Mouse (Mus musculus): ENCODE data around the gene Ccdc184. TPM values are rescaled to one million over a fixed set of nuclear protein-coding genes. Genes with fewer than 3 reads are reported as not detected.
A peak's percentile ranks its signal among the peaks of the same experiment; 100 is the strongest.

The Ccdc184 gene
- polyA plus RNA-seq, 1 experiment from 2014 or later = 1.7 TPM

- Histone ChIP-seq H3K36me3 (ENCODE audit: control insufficient read depth, insufficient read depth, low read length) (no peaks in the 10 kb centered on the region), H3K4me1 (ENCODE audit: control insufficient read depth, insufficient read depth, low read length) (peaks cover 12% of the 10 kb centered on the region), H3K9ac (ENCODE audit: low read length) (no peak within 1 kb of the TSS), H3K27me3 (ENCODE audit: control insufficient read depth, insufficient read depth, low read length) (peaks cover 50% of the 10 kb centered on the region), H3K27ac (ENCODE audit: low read length) (no peak within 1 kb of the TSS), H3K9me3 (replicated peaks; ENCODE audit: control insufficient read depth, low read length) (no peaks in the 10 kb centered on the region), H3K4me3 (replicated peaks; ENCODE audit: low read length) (no peak within 1 kb of the TSS), H3K4me2 (ENCODE audit: low read depth, low read length) (no peak within 1 kb of the TSS)
- no peak for ATAC-seq (ENCODE audit: insufficient read depth, low FRiP score)
- WGBS = 84% methylated on average over 5 of the region's 5 CpGs
Observed at GRCm38 (mm10) chr15:98165525-98165924, 1.4 kb upstream of the Ccdc184 start, which contains the start of gene Asb8. Gene Asb8 (minus strand): TSS chr15:98165625.

GRCm38 (mm10) chr15:98167645-98168621 is 975 bp downstream of the Ccdc184 start:
- peak; percentile 74 for ATAC-seq (ENCODE audit: insufficient read depth, low FRiP score)
- H3K27ac ChIP-seq (ENCODE audit: low read length) = no peak overlapping the region
- peak overlapping the region; percentile 23; the same call in 1 of the 2 replicates for H3K9ac ChIP-seq (ENCODE audit: low read length)
- peak overlapping the region; percentile 59 for H3K4me2 ChIP-seq (ENCODE audit: low read depth, low read length)
- no peaks in the 10 kb centered on the region for H3K9me3 ChIP-seq (replicated peaks; ENCODE audit: control insufficient read depth, low read length)
- no peaks in the 10 kb centered on the region for H3K36me3 ChIP-seq (ENCODE audit: control insufficient read depth, insufficient read depth, low read length)
- peaks cover 68% of the 10 kb centered on the region for H3K27me3 ChIP-seq (ENCODE audit: control insufficient read depth, insufficient read depth, low read length)
- peak overlapping the region; percentile 40 for H3K4me3 ChIP-seq (replicated peaks; ENCODE audit: low read length)
- H3K4me1 ChIP-seq (ENCODE audit: control insufficient read depth, insufficient read depth, low read length) = peaks cover 12% of the 10 kb centered on the region
- WGBS = 2% methylated on average over 68 of the region's 69 CpGs

- no peak for ATAC-seq (ENCODE audit: insufficient read depth, low FRiP score)
- no peak overlapping the region for H3K27ac ChIP-seq (ENCODE audit: low read length)
- peaks cover 70% of the 10 kb centered on the region for H3K27me3 ChIP-seq (ENCODE audit: control insufficient read depth, insufficient read depth, low read length)
- H3K4me1 ChIP-seq (ENCODE audit: control insufficient read depth, insufficient read depth, low read length) = peaks cover 12% of the 10 kb centered on the region
- H3K4me2 ChIP-seq (ENCODE audit: low read depth, low read length) = no peak overlapping the region
- H3K9ac ChIP-seq (ENCODE audit: low read length) = no peak overlapping the region
- H3K4me3 ChIP-seq (replicated peaks; ENCODE audit: low read length) = no peak overlapping the region
- no peaks in the 10 kb centered on the region for H3K36me3 ChIP-seq (ENCODE audit: control insufficient read depth, insufficient read depth, low read length)
- no peaks in the 10 kb centered on the region for H3K9me3 ChIP-seq (replicated peaks; ENCODE audit: control insufficient read depth, low read length)
- 5% methylated on average over 19 of the region's 19 CpGs for WGBS
Observed at GRCm38 (mm10) chr15:98168622-98169004, 1.7 kb downstream of the Ccdc184 start.

- Histone ChIP-seq H3K27ac (ENCODE audit: low read length) (no peak overlapping the region), H3K9ac (ENCODE audit: low read length) (no peak overlapping the region), H3K4me2 (ENCODE audit: low read depth, low read length) (no peak overlapping the region), H3K36me3 (ENCODE audit: control insufficient read depth, insufficient read depth, low read length) (no peaks in the 10 kb centered on the region), H3K4me3 (replicated peaks; ENCODE audit: low read length) (no peak overlapping the region), H3K9me3 (replicated peaks; ENCODE audit: control insufficient read depth, low read length) (no peaks in the 10 kb centered on the region), H3K27me3 (ENCODE audit: control insufficient read depth, insufficient read depth, low read length) (peaks cover 65% of the 10 kb centered on the region), H3K4me1 (ENCODE audit: control insufficient read depth, insufficient read depth, low read length) (peaks cover 12% of the 10 kb centered on the region)
- 33% methylated on average over 7 of the region's 7 CpGs for WGBS
- no peak for ATAC-seq (ENCODE audit: insufficient read depth, low FRiP score)
Observed at GRCm38 (mm10) chr15:98170365-98170764, 3.4 kb downstream of the Ccdc184 start.

GRCm38 (mm10) chr15:98170917-98171316 is 4.0 kb downstream of the Ccdc184 start:
- Histone ChIP-seq H3K9ac (ENCODE audit: low read length) (no peak overlapping the region), H3K36me3 (ENCODE audit: control insufficient read depth, insufficient read depth, low read length) (no peaks in the 10 kb centered on the region), H3K27me3 (ENCODE audit: control insufficient read depth, insufficient read depth, low read length) (peaks cover 62% of the 10 kb centered on the region), H3K4me3 (replicated peaks; ENCODE audit: low read length) (no peak overlapping the region), H3K27ac (ENCODE audit: low read length) (no peak overlapping the region), H3K4me2 (ENCODE audit: low read depth, low read length) (no peak overlapping the region), H3K9me3 (replicated peaks; ENCODE audit: control insufficient read depth, low read length) (no peaks in the 10 kb centered on the region), H3K4me1 (ENCODE audit: control insufficient read depth, insufficient read depth, low read length) (peaks cover 12% of the 10 kb centered on the region)
- no peak for ATAC-seq (ENCODE audit: insufficient read depth, low FRiP score)
- 59% methylated on average over 9 of the region's 9 CpGs for WGBS

GRCm38 (mm10) chr15:98172113-98172512 is 5.2 kb downstream of the Ccdc184 start:
- Histone ChIP-seq H3K27me3 (ENCODE audit: control insufficient read depth, insufficient read depth, low read length) (peaks cover 53% of the 10 kb centered on the region), H3K27ac (ENCODE audit: low read length) (no peak overlapping the region), H3K36me3 (ENCODE audit: control insufficient read depth, insufficient read depth, low read length) (no peaks in the 10 kb centered on the region), H3K9me3 (replicated peaks; ENCODE audit: control insufficient read depth, low read length) (no peaks in the 10 kb centered on the region), H3K4me1 (ENCODE audit: control insufficient read depth, insufficient read depth, low read length) (peaks cover 11% of the 10 kb centered on the region), H3K4me2 (ENCODE audit: low read depth, low read length) (no peak overlapping the region), H3K4me3 (replicated peaks; ENCODE audit: low read length) (no peak overlapping the region), H3K9ac (ENCODE audit: low read length) (no peak overlapping the region)
- 66% methylated on average over 5 of the region's 5 CpGs for whole genome bisulfite sequencing
- no peak for ATAC-seq (ENCODE audit: insufficient read depth, low FRiP score)

- ATAC-seq (ENCODE audit: insufficient read depth, low FRiP score) = no peak
- no peak overlapping the region for H3K4me2 ChIP-seq (ENCODE audit: low read depth, low read length)
- H3K4me3 ChIP-seq (replicated peaks; ENCODE audit: low read length) = no peak overlapping the region
- H3K36me3 ChIP-seq (ENCODE audit: control insufficient read depth, insufficient read depth, low read length) = no peaks in the 10 kb centered on the region
- H3K27ac ChIP-seq (ENCODE audit: low read length) = no peak overlapping the region
- WGBS = 38% methylated on average over 8 of the region's 8 CpGs
- no peaks in the 10 kb centered on the region for H3K4me1 ChIP-seq (ENCODE audit: control insufficient read depth, insufficient read depth, low read length)
- H3K27me3 ChIP-seq (ENCODE audit: control insufficient read depth, insufficient read depth, low read length) = peaks cover 36% of the 10 kb centered on the region
- no peaks in the 10 kb centered on the region for H3K9me3 ChIP-seq (replicated peaks; ENCODE audit: control insufficient read depth, low read length)
- no peak overlapping the region for H3K9ac ChIP-seq (ENCODE audit: low read length)
Observed at GRCm38 (mm10) chr15:98173821-98174220, 6.9 kb downstream of the Ccdc184 start.

GRCm38 (mm10) chr15:98177320-98177719 is 10.4 kb downstream of the Ccdc184 start:
- Histone ChIP-seq H3K4me3 (replicated peaks; ENCODE audit: low read length) (no peak overlapping the region), H3K27me3 (ENCODE audit: control insufficient read depth, insufficient read depth, low read length) (peaks cover 8% of the 10 kb centered on the region), H3K9ac (ENCODE audit: low read length) (no peak overlapping the region), H3K4me1 (ENCODE audit: control insufficient read depth, insufficient read depth, low read length) (peaks cover 4% of the 10 kb centered on the region; the same call in 1 of the 2 replicates), H3K9me3 (replicated peaks; ENCODE audit: control insufficient read depth, low read length) (no peaks in the 10 kb centered on the region), H3K27ac (ENCODE audit: low read length) (no peak overlapping the region), H3K4me2 (ENCODE audit: low read depth, low read length) (no peak overlapping the region), H3K36me3 (ENCODE audit: control insufficient read depth, insufficient read depth, low read length) (no peaks in the 10 kb centered on the region)
- whole genome bisulfite sequencing = 56% methylated on average over 3 of the region's 3 CpGs
- no peak for ATAC-seq (ENCODE audit: insufficient read depth, low FRiP score)

GRCm38 (mm10) chr15:98180567-98181131 is 13.7 kb downstream of the Ccdc184 start:
- H3K4me1 ChIP-seq (ENCODE audit: control insufficient read depth, insufficient read depth, low read length) = peaks cover 4% of the 10 kb centered on the region; the same call in 1 of the 2 replicates
- peak overlapping the region; percentile 56 for H3K9ac ChIP-seq (ENCODE audit: low read length)
- H3K27me3 ChIP-seq (ENCODE audit: control insufficient read depth, insufficient read depth, low read length) = no peaks in the 10 kb centered on the region
- peak overlapping the region; percentile 74 for H3K4me2 ChIP-seq (ENCODE audit: low read depth, low read length)
- no peaks in the 10 kb centered on the region for H3K9me3 ChIP-seq (replicated peaks; ENCODE audit: control insufficient read depth, low read length)
- H3K36me3 ChIP-seq (ENCODE audit: control insufficient read depth, insufficient read depth, low read length) = no peaks in the 10 kb centered on the region
- H3K27ac ChIP-seq (ENCODE audit: low read length) = 0 out of 2 replicates have a peak overlapping the region, but pooled peaks have one; percentile 17
- no peak for ATAC-seq (ENCODE audit: insufficient read depth, low FRiP score)
- peak overlapping the region; percentile 62 for H3K4me3 ChIP-seq (replicated peaks; ENCODE audit: low read length)
- 6% methylated on average over 26 of the region's 26 CpGs for WGBS

Data from stomach, embryonic 16.5 days (tissue).